Mouse (Mus musculus): ENCODE measurements around the gene Ppm1j.

- TF ChIP-seq CHD2 (IDR thresholded peaks at IDR 0.05; ENCODE audit: low read depth, low read length) (no peak), HCFC1 (IDR thresholded peaks at IDR 0.05; ENCODE audit: borderline replicate concordance, insufficient read depth, low read length) (no peak), ZC3H11A (IDR thresholded peaks at IDR 0.05; ENCODE audit: borderline replicate concordance, low read depth, low read length) (no peak), ZNF384 (IDR thresholded peaks at IDR 0.05; ENCODE audit: low read depth, low read length) (no peak)
These were observed 37.7 kb upstream of the Ppm1j start for GRCm38 (mm10) chr3:104743161-104743560.
